Mouse (Mus musculus) liver, postnatal 0 days (tissue): Measurements from ENCODE around the gene Ccn5. TPM values are rescaled to one million over a fixed set of nuclear protein-coding genes. Genes with fewer than 3 reads are reported as not detected.

ENCODE experiments used
- ATAC-seq: fragments of 200-750 bp; cut with Nextera tagmentation; 2 replicates; pipeline ENCODE4 v1.8.0; 2017; ENCODE audit warnings: mild to moderate bottlenecking, moderate library complexity
- DNase-seq: peaks from one replicate; pipeline ENCODE4 v3.0.0-alpha.2; 2016
- H3K27ac ChIP-seq: fragments of 300-500 bp; sonication (generic); 2 replicates; pipeline ENCODE4 v1.5.1; 2014; ENCODE audit warnings: antibody characterized with exemption, moderate library complexity, mild to moderate bottlenecking, low read depth
- H3K27me3 ChIP-seq: fragments of 300-500 bp; sonication (generic); 2 replicates; pipeline ENCODE4 v1.6.1; 2014; ENCODE audit warnings: low read length, control low read depth, mixed read lengths; ENCODE audit not compliant: insufficient read depth
- H3K36me3 ChIP-seq: fragments of 300-500 bp; sonication (generic); replicated peaks from 2 replicates; pipeline ENCODE4 v1.6.1; 2014; ENCODE audit warnings: mild to moderate bottlenecking, control low read depth, low read length, moderate library complexity, mixed read lengths; ENCODE audit not compliant: insufficient read depth
- H3K4me1 ChIP-seq: fragments of 300-500 bp; sonication (generic); 2 replicates; pipeline ENCODE4 v1.6.1; 2014; ENCODE audit warnings: antibody characterized with exemption, mild to moderate bottlenecking, control low read depth; ENCODE audit not compliant: insufficient read depth
- H3K4me2 ChIP-seq: fragments of 300-500 bp; sonication (generic); 2 replicates; pipeline ENCODE4 v1.6.1; 2014; ENCODE audit warnings: low read depth, mild to moderate bottlenecking, low read length, moderate library complexity, mixed read lengths
- H3K4me3 ChIP-seq: fragments of 300-500 bp; sonication (generic); 2 replicates; pipeline ENCODE4 v1.5.1; 2014; ENCODE audit warnings: low read depth, low read length
- H3K9ac ChIP-seq: fragments of 300-500 bp; sonication (generic); replicated peaks from 2 replicates; pipeline ENCODE4 v1.6.1; 2014; ENCODE audit warnings: mild to moderate bottlenecking, moderate library complexity
- H3K9me3 ChIP-seq: fragments of 300-500 bp; sonication (generic); 2 replicates; pipeline ENCODE4 v1.6.1; 2016; ENCODE audit warnings: mild to moderate bottlenecking, control low read depth, low read length, mixed read lengths
- CTCF ChIP-seq: sonication (generic); IDR thresholded peaks from 2 replicates; pipeline ENCODE4 v1.5.1; 2016; ENCODE audit warnings: antibody characterized with exemption, low read depth
- EP300 ChIP-seq: IDR thresholded peaks from 2 replicates; pipeline ENCODE4 v1.6.1; 2016; ENCODE audit warnings: antibody characterized with exemption, low read depth, mild to moderate bottlenecking
- WGBS: fragments of 180-500 bp; shearing (Covaris S2); extraction: QIAGEN DNeasy Blood & Tissue Kit; methylation state at CpG from one replicate; pipeline ENCODE4 v1.1.7; 2014; ENCODE audit not compliant: insufficient replicate concordance; 5-methylcytosine and 5-hydroxymethylcytosine counted together
- polyA plus RNA-seq: library from polyadenylated mRNA; unstranded; fragments of >200 nt; fragmentation: Nextera tagmentation; extraction: Ambion mirVana; gene quantifications from 2 replicates; pipeline ENCODE4 v1.2.1, GENCODE M21; 2015

The Ccn5 gene
- polyA plus RNA-seq, 1 experiment from 2014 or later = 0.06 TPM

DNA sequence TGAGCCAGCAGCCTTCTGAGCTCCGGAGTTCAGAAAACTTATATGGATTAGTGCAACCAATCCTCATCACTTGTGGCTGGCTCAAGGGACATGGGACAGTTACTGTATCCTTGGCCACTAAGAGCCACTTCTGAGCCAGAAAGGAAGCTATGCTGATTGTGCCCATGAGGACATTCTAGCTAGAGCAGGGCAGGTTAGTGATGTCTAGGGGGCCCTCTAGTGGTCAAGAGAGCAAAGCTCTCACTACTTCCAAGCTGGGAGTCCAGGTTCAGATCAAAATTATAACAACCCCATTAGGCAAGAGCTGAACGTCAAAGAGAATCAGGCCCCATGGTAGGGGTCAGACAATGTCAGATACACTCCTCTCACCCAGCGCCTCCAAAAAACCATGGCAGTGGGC is 33.0 kb upstream of the Ccn5 start:
- ATAC-seq (peak; percentile 62; the same call in 1 of the 2 replicates), DNase-seq (peak; percentile 54)
- no peaks in the 10 kb centered on the region for H3K9me3 ChIP-seq
- WGBS = 40% methylated on average over 3 of the region's 3 CpGs
- H3K4me1 ChIP-seq = no peaks in the 10 kb centered on the region
- H3K4me2 ChIP-seq = no peak overlapping the region
- H3K36me3 ChIP-seq = no peaks in the 10 kb centered on the region
- no peak overlapping the region for H3K27ac ChIP-seq
- H3K9ac ChIP-seq = no peak overlapping the region
- no peak overlapping the region for H3K4me3 ChIP-seq
- TF ChIP-seq EP300 (no peak), CTCF (peak; percentile 86)
- H3K27me3 ChIP-seq = no peaks in the 10 kb centered on the region

DNA sequence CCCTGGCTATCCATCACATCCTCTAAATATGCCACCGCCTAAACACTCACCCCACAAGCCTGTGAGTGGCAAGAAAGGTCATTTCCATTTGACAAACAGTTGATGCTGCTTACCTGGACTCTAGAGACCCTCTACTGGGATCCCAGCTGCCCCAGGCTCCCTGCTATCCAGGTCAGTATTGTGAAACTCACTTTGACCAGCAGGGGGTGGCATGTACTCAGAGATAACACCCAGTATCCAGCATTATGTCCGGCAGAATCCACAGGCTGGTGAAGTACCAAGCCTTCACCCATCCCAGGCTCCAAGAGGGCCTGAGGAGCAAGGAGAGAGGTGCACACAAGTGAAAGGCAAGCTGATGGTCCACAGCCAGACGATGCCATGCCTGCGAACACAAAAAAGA is 32.2 kb upstream of the Ccn5 start:
- no peaks in the 10 kb centered on the region for H3K4me1 ChIP-seq
- H3K4me3 ChIP-seq = no peak overlapping the region
- 64% methylated on average over 4 of the region's 4 CpGs for WGBS
- TF ChIP-seq CTCF (peak; percentile 78), EP300 (no peak)
- H3K27me3 ChIP-seq = no peaks in the 10 kb centered on the region
- no peak overlapping the region for H3K27ac ChIP-seq
- H3K9me3 ChIP-seq = no peaks in the 10 kb centered on the region
- DNase-seq = peak; percentile 63
- H3K4me2 ChIP-seq = no peak overlapping the region
- no peak overlapping the region for H3K9ac ChIP-seq
- no peaks in the 10 kb centered on the region for H3K36me3 ChIP-seq
- ATAC-seq = peak; percentile 50

DNA sequence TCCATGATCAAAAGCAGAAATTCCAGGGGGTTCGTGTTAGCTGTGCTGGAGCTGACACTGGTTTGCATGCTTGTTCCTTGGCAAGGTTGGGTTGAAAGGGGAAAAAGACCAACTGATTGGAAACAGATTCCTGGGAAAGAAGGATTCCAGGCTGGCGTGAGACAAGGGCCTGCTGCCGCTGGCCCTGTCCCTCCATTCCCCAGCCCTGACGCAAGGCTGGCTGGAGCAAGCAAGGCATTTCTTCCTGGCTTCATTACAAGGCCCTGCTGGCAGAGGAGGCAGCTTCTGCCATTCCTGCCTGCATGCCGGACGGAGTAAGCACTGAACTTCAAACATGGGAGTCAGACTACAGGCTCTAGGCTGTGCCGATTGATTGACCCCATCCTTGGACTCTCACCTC is 22.2 kb upstream of the Ccn5 start:
- no peak overlapping the region for H3K4me2 ChIP-seq
- peak; percentile 23; the same call in 1 of the 2 replicates for ATAC-seq
- H3K9me3 ChIP-seq = no peaks in the 10 kb centered on the region
- H3K27ac ChIP-seq = no peak overlapping the region
- H3K27me3 ChIP-seq = no peaks in the 10 kb centered on the region
- DNase-seq = no peak
- TF ChIP-seq CTCF = no peak
- TF ChIP-seq EP300 = no peak
- 73% methylated on average over 7 of the region's 7 CpGs for WGBS
- no peak overlapping the region for H3K9ac ChIP-seq
- H3K4me1 ChIP-seq = peaks cover 3% of the 10 kb centered on the region
- no peaks in the 10 kb centered on the region for H3K36me3 ChIP-seq
- H3K4me3 ChIP-seq = no peak overlapping the region

DNA sequence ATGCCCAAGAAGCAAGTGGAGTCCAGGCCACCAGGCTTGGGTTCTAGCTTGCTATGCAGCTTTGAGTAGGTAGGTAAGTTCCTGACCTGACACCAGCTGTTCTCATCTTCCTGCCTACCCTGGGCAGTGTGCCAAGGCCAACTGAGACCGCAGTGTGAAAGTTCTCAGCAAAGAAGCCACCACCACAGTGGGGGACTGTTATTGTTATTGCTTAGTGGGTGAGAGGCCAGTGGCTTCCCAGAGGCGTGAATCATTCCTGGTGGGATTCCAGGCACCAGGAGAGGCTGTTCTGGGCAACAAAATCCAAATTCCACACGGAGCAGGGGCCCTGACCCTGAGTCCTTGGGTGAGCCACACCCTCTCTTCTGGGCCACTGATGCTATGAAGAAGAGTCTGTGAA is 19.8 kb upstream of the Ccn5 start:
- Histone ChIP-seq H3K27ac (no peak overlapping the region), H3K36me3 (no peaks in the 10 kb centered on the region), H3K9ac (no peak overlapping the region), H3K4me3 (no peak overlapping the region), H3K4me2 (no peak overlapping the region), H3K9me3 (no peaks in the 10 kb centered on the region), H3K4me1 (peaks cover 10% of the 10 kb centered on the region), H3K27me3 (no peaks in the 10 kb centered on the region)
- no peak for TF ChIP-seq EP300
- no peak for TF ChIP-seq CTCF
- peak; percentile 48; the same call in 1 of the 2 replicates for ATAC-seq
- peak; percentile 50 for DNase-seq
- 24% methylated on average over 3 of the region's 3 CpGs for WGBS

DNA sequence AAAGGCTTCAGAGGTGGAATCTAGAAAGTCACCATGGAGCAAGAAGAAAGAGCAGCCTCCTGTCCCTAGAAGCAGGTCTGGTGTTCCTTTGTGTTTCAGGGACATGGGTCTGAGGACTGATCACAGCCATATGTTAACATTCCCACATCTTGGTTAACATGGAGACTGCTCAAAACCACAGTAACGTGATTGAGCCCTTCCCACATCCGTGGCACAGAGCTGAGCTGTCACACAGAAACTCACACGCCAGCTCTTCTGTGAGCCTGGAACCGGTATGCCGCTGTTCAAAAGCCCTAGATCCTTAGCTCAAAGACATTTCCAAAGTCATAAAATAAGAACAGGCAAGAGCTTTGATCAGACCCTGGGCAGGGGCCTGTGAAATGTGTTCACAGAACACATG is 19.3 kb upstream of the Ccn5 start:
- H3K9ac ChIP-seq = no peak overlapping the region
- no peak overlapping the region for H3K4me2 ChIP-seq
- no peaks in the 10 kb centered on the region for H3K36me3 ChIP-seq
- TF ChIP-seq CTCF (no peak), EP300 (no peak)
- H3K4me1 ChIP-seq = peaks cover 10% of the 10 kb centered on the region
- no peak overlapping the region for H3K27ac ChIP-seq
- 75% methylated on average over 5 of the region's 5 CpGs for WGBS
- H3K4me3 ChIP-seq = no peak overlapping the region
- H3K27me3 ChIP-seq = no peaks in the 10 kb centered on the region
- no peak for ATAC-seq
- H3K9me3 ChIP-seq = no peaks in the 10 kb centered on the region
- DNase-seq = no peak

DNA sequence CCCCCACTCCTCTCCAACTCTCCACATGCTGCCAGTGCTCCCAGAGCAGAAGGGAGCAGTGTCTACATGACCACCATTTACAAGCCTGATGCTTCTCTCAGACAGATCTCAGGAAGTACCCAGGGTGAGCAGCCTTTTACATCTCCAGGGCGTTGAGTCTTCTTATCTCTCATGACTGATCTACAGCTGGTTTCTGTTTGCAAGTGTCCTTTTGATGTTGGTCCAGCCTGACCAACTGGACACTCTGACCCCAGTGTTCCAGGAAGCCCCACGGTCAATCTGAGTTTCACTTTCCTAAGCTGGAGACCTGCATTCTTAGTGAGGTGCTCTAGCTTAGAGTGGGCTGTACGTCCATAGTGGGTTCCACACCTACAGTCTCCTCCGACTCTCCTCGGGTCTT is 16.8 kb upstream of the Ccn5 start:
- peaks cover 10% of the 10 kb centered on the region for H3K4me1 ChIP-seq
- no peaks in the 10 kb centered on the region for H3K9me3 ChIP-seq
- no peak overlapping the region for H3K9ac ChIP-seq
- 39% methylated on average over 5 of the region's 5 CpGs for WGBS
- H3K27ac ChIP-seq = no peak overlapping the region
- no peak for TF ChIP-seq CTCF
- TF ChIP-seq EP300 = no peak
- DNase-seq (no peak), ATAC-seq (0 out of 2 replicates have a peak, but pooled peaks have one; percentile 27)
- H3K4me3 ChIP-seq = no peak overlapping the region
- no peaks in the 10 kb centered on the region for H3K36me3 ChIP-seq
- H3K4me2 ChIP-seq = no peak overlapping the region; the same call in 1 of the 2 replicates
- no peaks in the 10 kb centered on the region for H3K27me3 ChIP-seq

DNA sequence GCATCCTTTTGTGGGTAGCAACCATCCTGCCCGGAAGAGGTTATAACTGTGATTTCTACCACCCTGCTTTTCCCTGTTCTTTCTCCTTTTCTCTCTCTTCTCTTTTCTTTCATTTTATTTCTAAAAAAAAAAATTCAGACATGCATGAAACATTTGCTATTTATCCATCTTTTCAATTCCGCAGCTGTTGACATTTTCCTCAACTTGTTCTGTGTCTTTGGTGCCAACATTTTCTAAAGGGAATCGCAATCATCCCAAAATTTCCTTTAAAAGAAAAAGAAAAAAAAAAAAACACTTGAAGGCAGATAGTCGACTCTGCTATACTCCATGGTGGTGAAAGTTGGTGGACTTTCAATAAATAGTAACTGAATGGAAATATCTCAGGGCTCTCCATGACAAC is 11.5 kb upstream of the Ccn5 start:
- 76% methylated on average over 4 of the region's 4 CpGs for WGBS
- no peak overlapping the region for H3K4me3 ChIP-seq
- H3K4me2 ChIP-seq = no peak overlapping the region
- ATAC-seq (no peak), DNase-seq (no peak)
- no peaks in the 10 kb centered on the region; the same call in 1 of the 2 replicates for H3K4me1 ChIP-seq
- no peak overlapping the region for H3K27ac ChIP-seq
- H3K27me3 ChIP-seq = no peaks in the 10 kb centered on the region
- H3K9ac ChIP-seq = no peak overlapping the region
- H3K36me3 ChIP-seq = no peaks in the 10 kb centered on the region
- TF ChIP-seq CTCF = no peak
- no peaks in the 10 kb centered on the region for H3K9me3 ChIP-seq
